In the genomic region with DNA sequence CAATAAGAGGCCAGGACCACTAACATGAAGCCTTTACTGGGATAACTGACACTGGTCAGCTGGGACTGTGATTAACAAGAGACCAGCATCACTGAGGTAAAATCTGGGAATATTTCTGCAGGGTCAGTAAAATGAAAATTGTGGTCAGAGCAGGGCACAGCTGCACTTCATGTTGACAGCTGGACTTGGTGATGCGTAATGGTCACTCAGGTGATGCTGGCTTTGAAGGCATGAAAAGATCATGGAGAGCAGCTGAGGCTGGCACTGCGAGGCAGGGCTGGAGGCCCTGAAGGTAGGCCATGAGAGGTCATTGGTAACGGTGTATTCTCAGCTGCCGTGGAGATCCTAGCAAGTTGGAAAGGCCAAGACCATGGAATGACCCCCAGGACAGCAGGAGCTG, we compare ENCODE assay signal across 35 mouse cellular contexts.
"Had no signal": no experiment of that assay in that cellular context is flagged by ENCODE, and none has a peak within 500 bp of the region (broad histone marks: within the 10 kb centered on the region; RNA-seq: fewer than 3 reads in every experiment).

No protein-coding gene starts in this region.

- H3K4me3 ChIP-seq: heart, embryonic 10.5 days; heart, embryonic 12.5 days; heart, embryonic 13.5 days; heart, embryonic 15.5 days; hindbrain, embryonic 10.5 days; hindbrain, embryonic 12.5 days; hindbrain, embryonic 13.5 days; hindbrain, embryonic 15.5 days; intestine, embryonic 15.5 days; kidney, embryonic 15.5 days; layer of hippocampus, adult 2 months had no signal

- ATAC-seq: hindbrain, embryonic 16.5 days; hindbrain, postnatal 0 days; inflammation-experienced regulatory T-cells, adult 6 months; intestine, embryonic 15.5 days; intestine, embryonic 16.5 days; intestine, postnatal 0 days had no signal

- H3K4me2 ChIP-seq: heart, embryonic 11.5 days; heart, embryonic 12.5 days; heart, embryonic 13.5 days; heart, embryonic 15.5 days; hindbrain, embryonic 12.5 days; hindbrain, embryonic 13.5 days; hindbrain, embryonic 14.5 days; hindbrain, embryonic 15.5 days; intestine, embryonic 15.5 days; kidney, embryonic 15.5 days had no signal

- H3K36me3 ChIP-seq: heart, embryonic 10.5 days; heart, embryonic 12.5 days; heart, embryonic 13.5 days; heart, embryonic 15.5 days; hindbrain, embryonic 10.5 days; hindbrain, embryonic 12.5 days; hindbrain, embryonic 13.5 days; hindbrain, embryonic 15.5 days; intestine, embryonic 15.5 days; kidney, embryonic 15.5 days had no signal

- H3K9ac ChIP-seq: heart, embryonic 12.5 days; heart, embryonic 13.5 days; heart, embryonic 15.5 days; hindbrain, embryonic 12.5 days; hindbrain, embryonic 13.5 days; hindbrain, embryonic 14.5 days; hindbrain, embryonic 15.5 days; intestine, embryonic 15.5 days; kidney, embryonic 15.5 days had no signal

- DNase-seq: heart, postnatal 10 days; heart, postnatal 14 days; heart, postnatal 36 days; heart, postnatal 4 days; kidney, adult 11 months; kidney, adult 18-20 months; kidney, adult 2 months; kidney, adult 8-10 months; kidney, adult 9 months; kidney, postnatal 10 days; kidney, postnatal 14 days; kidney, postnatal 25 days; kidney, postnatal 36 days; kidney, postnatal 4 days; layer of hippocampus, adult 9-11 months; layer of hippocampus, postnatal 36 days had no signal

- H3K27ac ChIP-seq: heart, embryonic 13.5 days; heart, embryonic 15.5 days; hindbrain, embryonic 10.5 days; hindbrain, embryonic 12.5 days; hindbrain, embryonic 13.5 days; hindbrain, embryonic 14.5 days; hindbrain, embryonic 15.5 days; hindbrain, postnatal 0 days; intestine, embryonic 15.5 days; kidney, embryonic 15.5 days; kidney, postnatal 0 days; layer of hippocampus, adult 2 months had no signal

- H3K9me3 ChIP-seq: heart, embryonic 10.5 days; heart, embryonic 12.5 days; heart, embryonic 13.5 days; heart, embryonic 15.5 days; hindbrain, embryonic 10.5 days; hindbrain, embryonic 12.5 days; hindbrain, embryonic 13.5 days; hindbrain, embryonic 15.5 days; intestine, embryonic 15.5 days; kidney, embryonic 15.5 days had no signal

- H3K27me3 ChIP-seq: heart, embryonic 12.5 days; heart, embryonic 13.5 days; heart, embryonic 15.5 days; hindbrain, embryonic 12.5 days; hindbrain, embryonic 13.5 days; hindbrain, embryonic 15.5 days; intestine, embryonic 15.5 days; kidney, embryonic 15.5 days had no signal
